Mouse (Mus musculus) testis, adult 2 months (tissue): ENCODE results near the gene Prpf40a.

Experiments
- CTCF ChIP-seq: fragments of 200-500 bp; IDR thresholded peaks from 2 replicates; pipeline ENCODE4 v1.5.1; 2012; ENCODE audit warnings: low read depth, mild to moderate bottlenecking, inconsistent platforms, low read length, moderate library complexity; ENCODE audit not compliant: control insufficient read depth, insufficient read depth, insufficient replicate concordance
- POLR2A ChIP-seq: fragments of 200-500 bp; IDR thresholded peaks from 2 replicates; pipeline ENCODE4 v1.6.1; 2012; ENCODE audit warnings: low read depth, mild to moderate bottlenecking, inconsistent platforms, low read length, moderate library complexity; ENCODE audit not compliant: control insufficient read depth

DNA sequence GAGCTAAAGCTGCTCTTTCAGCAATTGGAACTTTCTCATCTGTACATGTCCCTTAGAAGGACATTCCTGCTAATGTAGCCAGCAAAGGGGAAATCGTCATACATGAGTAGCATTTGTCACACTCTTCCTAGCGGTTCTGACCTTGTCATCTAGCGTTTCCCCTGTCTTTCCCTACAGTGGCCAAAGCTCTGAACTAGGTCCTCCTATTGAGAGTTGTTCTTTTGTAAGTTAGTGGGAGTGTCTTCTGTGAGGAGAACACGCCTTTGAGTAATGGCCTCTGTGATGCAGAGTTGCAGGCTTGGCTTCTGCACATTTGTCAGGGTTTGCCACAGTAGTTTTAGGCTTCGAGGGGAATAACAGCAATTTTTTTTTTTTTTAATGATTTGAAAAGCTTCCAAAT is 82.5 kb downstream of the Prpf40a start:
- no peak for TF ChIP-seq POLR2A
- TF ChIP-seq CTCF, result no peak
